Mouse (Mus musculus) hindlimb bud, embryonic 11.5 days (tissue): ENCODE measurements at regions not wholly inside any gene's neighbourhood (a gene's known extent, or its start where the extent isn't known, plus 50 kb on each side); places are given as distances from the start of the nearest gene placed in this dataset.
"Not testable (repeated sequence)": the region's sequence is repeated elsewhere in the genome, so short reads cannot be mapped to it uniquely, and the experiment has no call there.

ENCODE experiments used
- DNase-seq: peaks from one replicate; pipeline ENCODE4 v3.0.0-alpha.2; 2012; ENCODE audit warnings: low read depth, low spot score; ENCODE audit errors: extremely low spot score

GRCm38 (mm10) chr10:26139100-26140093, 60.5 kb upstream of the Tmem200a start:
- DNase-seq = no peak

- no peak for DNase-seq
Measured at GRCm38 (mm10) chr10:26152586-26152985, 73.7 kb upstream of the Tmem200a start.

GRCm38 (mm10) chr10:26158786-26159185, 70.7 kb upstream of the Samd3 start:
- DNase-seq = peak; percentile 37

- not testable (repeated sequence) for DNase-seq
Measured at GRCm38 (mm10) chr10:26161139-26161538, 68.4 kb upstream of the Samd3 start.

- no peak for DNase-seq
Measured at GRCm38 (mm10) chr10:26164531-26164930, 65.0 kb upstream of the Samd3 start.

GRCm38 (mm10) chr10:26177591-26177990, 51.9 kb upstream of the Samd3 start:
- DNase-seq = no peak

GRCm38 (mm10) chr10:26178356-26178755, 51.2 kb upstream of the Samd3 start:
- DNase-seq = no peak
